Mouse (Mus musculus) midbrain, embryonic 11.5 days (tissue): ENCODE measurements around the gene Kdsr. TPM values are rescaled to one million over a fixed set of nuclear protein-coding genes. Genes with fewer than 3 reads are reported as not detected.
A peak's percentile ranks its signal among the peaks of the same experiment; 100 is the strongest.

Experiments used
- ATAC-seq: fragments of 200-750 bp; cut with Nextera tagmentation; 2 replicates; pipeline ENCODE4 v1.8.0; 2017; ENCODE audit warnings: moderate TSS enrichment, moderate library complexity; ENCODE audit not compliant: low FRiP score
- DNase-seq: peaks from one replicate; pipeline ENCODE4 v3.0.0; 2015; ENCODE audit warnings: low spot score; ENCODE audit errors: missing footprints
- H3K27ac ChIP-seq: fragments of 300-500 bp; sonication (generic); 2 replicates; pipeline ENCODE4 v1.5.1; 2014; ENCODE audit warnings: low read depth, low read length
- H3K27me3 ChIP-seq: fragments of 300-500 bp; sonication (generic); 2 replicates; pipeline ENCODE4 v1.6.1; 2014; ENCODE audit warnings: mild to moderate bottlenecking, low read length, moderate library complexity, mixed read lengths; ENCODE audit not compliant: control insufficient read depth, insufficient read depth
- H3K36me3 ChIP-seq: fragments of 300-500 bp; sonication (generic); 2 replicates; pipeline ENCODE4 v1.6.1; 2014; ENCODE audit warnings: mild to moderate bottlenecking, low read length, moderate library complexity, mixed read lengths; ENCODE audit not compliant: control insufficient read depth, insufficient read depth
- H3K4me1 ChIP-seq: fragments of 300-500 bp; sonication (generic); 2 replicates; pipeline ENCODE4 v1.6.1; 2014; ENCODE audit warnings: low read length; ENCODE audit not compliant: control insufficient read depth, insufficient read depth
- H3K4me2 ChIP-seq: fragments of 300-500 bp; sonication (generic); 2 replicates; pipeline ENCODE4 v1.6.1; 2014; ENCODE audit warnings: mild to moderate bottlenecking, moderate library complexity
- H3K4me3 ChIP-seq: fragments of 300-500 bp; sonication (generic); 2 replicates; pipeline ENCODE4 v1.5.1; 2014; ENCODE audit warnings: low read depth, low read length
- H3K9ac ChIP-seq: fragments of 300-500 bp; sonication (generic); 2 replicates; pipeline ENCODE4 v1.6.1; 2014; ENCODE audit warnings: low read length
- H3K9me3 ChIP-seq: fragments of 300-500 bp; sonication (generic); 2 replicates; pipeline ENCODE4 v1.6.1; 2016; ENCODE audit warnings: low read length; ENCODE audit not compliant: control insufficient read depth
- WGBS: fragments of 180-500 bp; shearing (Covaris S2); extraction: QIAGEN DNeasy Blood & Tissue Kit; methylation state at CpG from one replicate; pipeline ENCODE4 v1.1.7; 2014; 5-methylcytosine and 5-hydroxymethylcytosine counted together
- polyA plus RNA-seq: library from polyadenylated mRNA; unstranded; fragments of >200 nt; fragmentation: Nextera tagmentation; extraction: Ambion mirVana; gene quantifications from 2 replicates; pipeline ENCODE4 v1.2.1, GENCODE M21; 2014

Gene Kdsr
- polyA plus RNA-seq, 1 experiment from 2014 or later = 7.8 TPM

DNA sequence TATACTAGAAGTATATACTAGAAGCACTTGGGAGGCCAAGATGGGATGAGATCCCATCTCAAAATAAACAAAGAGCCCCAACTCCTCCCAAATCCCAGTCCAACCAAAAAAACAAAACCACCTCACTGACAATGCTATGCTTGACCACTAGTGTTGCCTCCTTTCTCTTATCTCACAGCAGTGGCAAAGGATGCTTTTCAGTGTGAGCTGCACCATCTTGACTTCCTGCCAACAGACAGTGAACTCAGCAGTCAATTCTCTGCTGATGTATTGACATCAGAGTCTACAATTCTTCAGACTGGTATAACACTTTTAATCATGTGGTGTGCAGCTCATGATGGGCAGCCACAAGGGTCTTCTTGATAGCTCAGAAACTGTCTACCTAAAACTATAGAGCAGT, 9.2 kb upstream of the Kdsr start:
- Histone ChIP-seq H3K27me3 (no peaks in the 10 kb centered on the region), H3K36me3 (no peaks in the 10 kb centered on the region; the same call in 1 of the 2 replicates), H3K27ac (no peak overlapping the region), H3K9me3 (no peaks in the 10 kb centered on the region), H3K4me1 (no peaks in the 10 kb centered on the region), H3K4me3 (no peak overlapping the region), H3K9ac (no peak overlapping the region), H3K4me2 (no peak overlapping the region)
- ATAC-seq (no peak), DNase-seq (no peak)

DNA sequence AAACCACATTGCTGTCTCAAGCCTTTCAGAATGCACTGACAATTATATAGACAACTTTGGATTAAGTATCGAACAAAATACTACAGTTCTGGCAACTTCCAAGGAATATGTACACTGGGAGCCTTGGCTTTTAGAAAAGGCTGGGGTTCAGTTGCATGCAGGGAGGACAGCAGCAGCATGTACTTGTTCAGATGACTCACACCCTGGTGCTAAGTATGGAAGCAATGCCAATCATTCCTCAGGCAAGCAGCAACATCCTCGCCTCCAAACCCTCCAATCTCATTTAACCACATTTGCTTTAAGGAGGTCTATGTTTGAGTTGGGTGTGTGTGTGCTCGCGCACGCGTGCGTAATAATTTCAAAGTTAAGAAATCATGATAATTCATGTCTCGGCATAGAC, 6.2 kb upstream of the Kdsr start:
- Histone ChIP-seq H3K36me3 (no peaks in the 10 kb centered on the region; the same call in 1 of the 2 replicates), H3K27ac (no peak overlapping the region), H3K4me3 (no peak overlapping the region), H3K4me2 (no peak overlapping the region), H3K9ac (no peak overlapping the region), H3K9me3 (no peaks in the 10 kb centered on the region), H3K4me1 (no peaks in the 10 kb centered on the region), H3K27me3 (no peaks in the 10 kb centered on the region)
- ATAC-seq = no peak
- 93% methylated on average over 8 of the region's 8 CpGs for WGBS
- no peak for DNase-seq

DNA sequence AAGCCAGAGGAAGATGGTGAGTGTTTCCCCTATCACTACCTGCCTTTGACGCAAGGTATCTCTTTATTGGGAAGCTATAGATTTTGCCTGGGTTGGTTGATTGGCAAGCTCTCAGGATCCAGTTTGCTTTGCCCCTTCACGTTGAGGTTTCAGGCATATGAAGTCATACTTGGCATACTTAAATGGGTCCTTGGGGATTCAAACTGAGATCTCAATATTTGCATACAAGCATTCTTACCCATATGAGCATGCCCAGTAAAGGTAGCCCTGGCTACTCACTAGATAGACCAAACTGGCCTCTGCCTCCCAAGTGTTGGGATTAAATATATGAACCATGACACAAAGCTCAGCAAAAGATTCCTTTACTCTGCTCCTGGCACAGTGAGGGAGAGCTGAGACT, 5.3 kb upstream of the Kdsr start:
- H3K36me3 ChIP-seq = no peaks in the 10 kb centered on the region; the same call in 1 of the 2 replicates
- no peak overlapping the region for H3K27ac ChIP-seq
- no peak overlapping the region for H3K9ac ChIP-seq
- no peaks in the 10 kb centered on the region for H3K9me3 ChIP-seq
- no peaks in the 10 kb centered on the region for H3K4me1 ChIP-seq
- no peak overlapping the region for H3K4me2 ChIP-seq
- no peak overlapping the region for H3K4me3 ChIP-seq
- no peaks in the 10 kb centered on the region for H3K27me3 ChIP-seq
- ATAC-seq = no peak
- WGBS = 96% methylated on average over 2 of the region's 2 CpGs
- no peak for DNase-seq

DNA sequence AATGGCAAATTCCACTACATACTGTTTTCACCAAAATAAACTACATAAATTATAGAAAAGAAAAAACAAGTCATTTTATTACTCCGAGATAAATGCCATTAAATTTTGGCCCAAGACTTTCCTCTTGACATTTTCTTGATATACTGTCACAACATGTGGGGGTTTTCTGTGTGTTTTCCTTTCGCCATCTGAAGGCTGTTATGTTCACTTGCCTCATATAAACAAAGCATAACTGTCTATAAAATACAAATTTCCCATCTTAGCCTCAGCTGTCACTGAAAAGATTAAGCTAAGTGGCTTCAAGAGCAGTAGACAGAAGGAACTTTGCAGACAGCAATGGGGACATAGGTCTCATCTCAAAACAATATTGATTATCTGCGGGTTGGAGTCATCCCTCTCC, 4.8 kb upstream of the Kdsr start:
- Histone ChIP-seq H3K27me3 (no peaks in the 10 kb centered on the region), H3K4me3 (no peak overlapping the region), H3K4me1 (no peaks in the 10 kb centered on the region), H3K27ac (no peak overlapping the region), H3K9ac (no peak overlapping the region), H3K9me3 (no peaks in the 10 kb centered on the region), H3K4me2 (no peak overlapping the region), H3K36me3 (no peaks in the 10 kb centered on the region; the same call in 1 of the 2 replicates)
- no peak for ATAC-seq
- DNase-seq = no peak
- 94% methylated on average over 3 of the region's 3 CpGs for WGBS

DNA sequence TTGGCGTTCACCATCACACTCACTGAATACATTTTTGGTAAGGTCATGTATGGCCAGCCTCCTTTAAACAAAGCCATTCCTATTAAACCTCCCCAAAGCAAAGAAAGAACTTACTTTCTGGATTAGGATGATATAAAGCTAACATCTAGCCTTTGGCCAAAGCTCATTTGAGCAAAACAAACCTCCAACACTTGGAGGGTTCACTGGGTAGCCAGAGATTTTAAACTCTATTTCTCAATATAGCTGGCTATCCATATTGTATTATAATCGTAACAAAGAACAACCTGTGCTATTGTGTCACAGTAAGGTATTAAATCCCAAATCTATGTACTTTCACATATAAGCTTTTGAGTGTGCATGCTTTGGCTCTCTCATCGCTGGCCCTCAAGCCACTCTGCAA, 1.2 kb upstream of the Kdsr start:
- Histone ChIP-seq H3K4me3 (no peak overlapping the region), H3K4me1 (peaks cover 7% of the 10 kb centered on the region), H3K9ac (no peak overlapping the region), H3K9me3 (no peaks in the 10 kb centered on the region), H3K27me3 (no peaks in the 10 kb centered on the region), H3K4me2 (no peak overlapping the region), H3K27ac (no peak overlapping the region), H3K36me3 (no peaks in the 10 kb centered on the region)
- ATAC-seq (no peak), DNase-seq (no peak)
- WGBS = 88% methylated on average over 3 of the region's 3 CpGs

DNA sequence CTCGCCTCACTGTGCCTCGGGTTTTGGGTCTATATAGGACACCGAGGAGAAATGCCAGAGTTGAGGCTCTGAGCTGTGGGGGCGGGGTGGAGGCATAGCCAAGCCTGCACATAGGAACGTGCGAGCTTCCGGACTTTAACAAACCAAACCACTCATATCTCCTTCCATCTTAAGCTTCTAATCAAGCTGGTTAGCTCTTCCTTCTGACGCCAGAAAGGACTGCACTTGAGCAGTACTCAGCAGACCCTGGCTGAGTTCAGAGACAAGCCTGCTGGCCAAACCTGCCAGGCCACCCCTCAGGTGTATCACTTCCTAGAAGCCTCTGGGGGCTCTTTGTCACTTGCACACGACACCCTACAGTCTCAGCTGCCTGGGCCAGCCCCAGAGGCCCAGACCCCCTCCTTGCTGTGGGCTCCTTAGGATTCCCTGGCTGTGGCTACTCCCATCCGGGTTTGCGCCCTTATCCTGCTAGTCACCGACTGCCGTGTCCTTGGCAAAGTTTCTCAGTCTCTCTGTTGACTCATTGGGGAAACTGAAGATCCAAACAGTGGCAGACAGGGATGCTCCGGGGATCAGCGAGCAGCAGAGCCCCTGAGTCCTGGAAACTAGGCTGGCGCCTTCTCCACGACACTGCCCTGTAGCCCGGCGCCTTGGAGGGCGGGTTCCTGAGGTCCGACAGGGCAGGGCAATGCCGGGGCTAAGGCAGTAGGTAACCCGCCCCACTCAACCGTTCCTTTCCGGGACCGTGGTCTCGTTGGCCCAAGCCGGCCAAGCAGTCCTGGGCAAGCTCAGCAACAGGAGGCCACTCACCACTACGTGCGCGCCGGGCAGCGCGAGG, 574 bp downstream of the Kdsr start:
- Histone ChIP-seq H3K4me1 (peaks cover 7% of the 10 kb centered on the region), H3K4me2 (peak overlapping the region; percentile 96), H3K27me3 (no peaks in the 10 kb centered on the region), H3K27ac (peak overlapping the region; percentile 44; the same call in 1 of the 2 replicates), H3K4me3 (peak overlapping the region; percentile 56), H3K9ac (peak overlapping the region; percentile 73), H3K9me3 (no peaks in the 10 kb centered on the region), H3K36me3 (no peaks in the 10 kb centered on the region)
- peak; percentile 42 for ATAC-seq
- DNase-seq = peak; percentile 92
- WGBS = 5% methylated on average over 34 of the region's 34 CpGs

DNA sequence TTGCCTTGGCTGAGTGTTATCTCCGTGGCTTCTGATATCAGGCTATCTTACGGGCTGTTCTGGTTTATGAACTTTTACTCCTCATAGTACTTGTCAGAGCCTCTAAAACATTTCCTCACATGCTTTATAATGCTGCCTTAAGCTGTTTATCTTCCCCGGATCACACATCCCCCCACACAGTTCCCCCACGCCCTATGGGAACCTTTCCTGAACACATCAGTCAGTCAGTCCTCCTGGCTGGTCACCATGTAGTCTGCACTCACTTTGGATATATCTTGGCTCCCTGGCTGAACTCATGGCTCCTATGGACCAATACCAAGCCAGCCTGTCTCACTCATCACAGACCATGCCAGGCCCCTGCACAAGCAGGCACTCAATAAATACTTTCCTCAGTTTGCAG, 2.9 kb downstream of the Kdsr start:
- 92% methylated on average over 4 of the region's 4 CpGs for WGBS
- Histone ChIP-seq H3K4me2 (no peak overlapping the region), H3K9me3 (no peaks in the 10 kb centered on the region), H3K27ac (no peak overlapping the region), H3K4me1 (peaks cover 7% of the 10 kb centered on the region), H3K4me3 (no peak overlapping the region), H3K36me3 (no peaks in the 10 kb centered on the region), H3K27me3 (no peaks in the 10 kb centered on the region), H3K9ac (no peak overlapping the region)
- DNase-seq = no peak
- ATAC-seq = no peak

DNA sequence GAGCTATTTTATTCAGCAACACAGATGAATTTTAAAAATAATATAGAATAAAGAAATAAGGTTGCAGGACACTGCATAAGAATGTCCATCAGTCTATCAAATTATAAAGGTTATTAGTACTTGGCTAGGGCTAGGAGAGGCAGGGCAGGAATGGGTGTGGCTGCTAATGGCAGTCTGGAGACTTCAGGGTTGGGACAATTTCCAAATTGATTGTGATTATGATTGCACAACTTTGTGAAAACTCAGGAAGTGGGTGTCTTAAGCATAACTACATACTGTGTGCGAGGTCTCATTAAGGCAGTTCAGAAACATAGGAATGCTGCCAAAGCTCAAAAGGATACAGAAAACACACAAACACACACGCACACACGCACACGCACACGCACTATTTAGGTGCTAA, 7.5 kb downstream of the Kdsr start:
- Histone ChIP-seq H3K9me3 (no peaks in the 10 kb centered on the region), H3K27ac (no peak overlapping the region), H3K9ac (no peak overlapping the region), H3K4me2 (no peak overlapping the region), H3K27me3 (no peaks in the 10 kb centered on the region), H3K4me1 (no peaks in the 10 kb centered on the region), H3K4me3 (no peak overlapping the region), H3K36me3 (no peaks in the 10 kb centered on the region; the same call in 1 of the 2 replicates)
- ATAC-seq = no peak
- DNase-seq = no peak
- 94% methylated on average over 5 of the region's 5 CpGs for WGBS

DNA sequence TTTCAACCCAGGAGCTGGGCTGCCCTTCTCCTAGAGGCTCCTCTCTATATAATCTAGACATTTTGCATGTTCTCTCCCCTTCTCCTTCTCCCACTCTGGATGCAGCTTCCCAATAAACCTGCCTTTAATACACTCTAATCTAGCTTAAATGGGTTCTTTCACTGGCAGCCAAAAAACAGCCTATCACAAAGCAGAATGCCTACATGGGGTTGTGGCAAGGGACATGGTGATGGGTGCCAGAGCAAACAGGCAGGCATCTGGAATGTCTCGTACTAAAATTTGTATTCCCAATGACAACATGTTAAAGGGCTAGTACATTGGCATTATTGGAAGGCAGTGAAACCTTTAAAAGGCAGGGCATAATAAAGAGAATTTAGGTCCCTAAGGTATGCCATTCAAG, 8.9 kb downstream of the Kdsr start:
- H3K4me3 ChIP-seq = no peak overlapping the region
- no peak overlapping the region for H3K27ac ChIP-seq
- no peak overlapping the region for H3K9ac ChIP-seq
- 95% methylated on average over 1 of the region's 1 CpGs for WGBS
- H3K4me1 ChIP-seq = no peaks in the 10 kb centered on the region
- peaks cover 3% of the 10 kb centered on the region; the same call in 1 of the 2 replicates for H3K36me3 ChIP-seq
- no peak for DNase-seq
- H3K9me3 ChIP-seq = no peaks in the 10 kb centered on the region
- no peak for ATAC-seq
- H3K27me3 ChIP-seq = no peaks in the 10 kb centered on the region
- no peak overlapping the region for H3K4me2 ChIP-seq
